Mouse (Mus musculus): ENCODE measurements at regions not wholly inside any gene's neighbourhood (a gene's known extent, or its start where the extent isn't known, plus 50 kb on each side); places are given as distances from the start of the nearest gene placed in this dataset.

DNA sequence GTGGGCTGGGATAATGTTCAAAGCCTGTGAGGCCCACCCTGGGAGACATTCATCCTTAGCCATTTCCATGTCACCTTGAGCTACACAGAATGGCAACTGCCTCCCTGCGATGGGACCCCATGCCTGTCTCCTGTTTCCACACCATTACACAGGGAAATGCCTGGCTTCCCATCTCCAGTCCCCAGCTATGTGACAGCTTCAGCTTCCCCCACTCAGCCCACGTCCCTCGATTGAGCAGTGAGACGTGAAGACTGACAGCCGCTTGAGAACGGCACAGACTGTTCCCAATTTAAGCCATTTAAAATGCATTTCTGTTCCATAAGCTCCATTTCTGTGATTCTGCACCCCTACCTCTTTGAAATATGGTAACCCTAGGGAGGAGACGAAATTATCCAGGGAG, 243.1 kb upstream of the Vstm2b start:
- TF ChIP-seq CTCF (IDR thresholded peaks at IDR 0.05; ENCODE audit: low read depth) (no peak), EP300 (IDR thresholded peaks at IDR 0.05; ENCODE audit: low read depth) (no peak)

Measured in liver, postnatal 0 days (tissue).